Mouse (Mus musculus): ENCODE data around the gene Dedd.

- TF ChIP-seq POLR2A (IDR thresholded peaks at IDR 0.05; ENCODE audit: extremely low read depth, insufficient read depth, low read length), result peak; percentile 87
- TF ChIP-seq CTCF (IDR thresholded peaks at IDR 0.05; ENCODE audit: low read depth, low read length), result no peak
Measured at GRCm38 (mm10) chr1:171345225-171346094, 16.5 kb downstream of the Dedd start, which contains the start of the genes Nit1 and Pfdn2.
